ENCODE assay signal across 8 mouse cellular contexts in the genomic region with DNA sequence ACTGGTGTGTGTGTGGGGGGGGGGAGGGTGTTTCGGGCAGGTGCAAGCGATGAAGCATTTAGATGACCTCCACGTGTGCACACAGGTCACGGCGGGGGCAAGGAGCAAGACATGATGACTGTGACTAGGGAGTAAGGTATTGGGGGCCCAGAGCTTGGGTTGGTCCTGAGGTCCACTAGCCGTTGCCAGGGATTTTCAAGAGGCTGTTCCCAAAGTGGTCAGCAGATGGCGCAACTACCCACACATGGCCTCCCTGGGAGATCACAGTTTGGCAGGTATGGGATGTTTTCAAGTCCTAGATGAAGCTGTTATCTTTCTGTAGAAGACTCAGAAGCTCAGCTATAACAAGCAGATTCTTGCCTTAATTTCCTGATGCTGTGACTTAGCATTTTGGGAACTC. TPM values are rescaled to one million over a fixed set of nuclear protein-coding genes. Genes with fewer than 3 reads are reported as not detected.
DNase-seq lines count a peak whose midpoint lies in the region; ATAC-seq and TF ChIP-seq lines count a peak whose summit lies in the region.

No protein-coding gene starts in this region.

- 0 out of 2 replicates have a peak, but pooled peaks cover 2% of the 10 kb centered on the region for H3K9me3 ChIP-seq in intestine, embryonic 14.5 days (ENCODE audit: control insufficient read depth, low read length)
- H3K9me3 ChIP-seq in intestine, embryonic 15.5 days = no peaks in the 10 kb centered on the region
- no peaks in the 10 kb centered on the region for H3K9me3 ChIP-seq in E14TG2a.4 (ENCODE audit: low read length)

- peak; percentile 77 for TF ChIP-seq CTCF in E14TG2a.4 (conservative IDR thresholded peaks at IDR 0.05; ENCODE audit: low read length)
- TF ChIP-seq CTCF in brain, embryonic 14.5 days (IDR thresholded peaks at IDR 0.05; ENCODE audit: borderline replicate concordance, extremely low read depth, insufficient read depth, insufficient read length) = peak; percentile 94

- H3K9ac ChIP-seq in intestine, embryonic 14.5 days (ENCODE audit: low read length) = no peak overlapping the region
- H3K9ac ChIP-seq in intestine, embryonic 15.5 days = no peak overlapping the region

- ATAC-seq in intestine, embryonic 14.5 days (replicated peaks; ENCODE audit: low FRiP score, low TSS enrichment, low read depth) = no peak
- ATAC-seq in intestine, embryonic 15.5 days = no peak

- H3K27me3 ChIP-seq in intestine, embryonic 14.5 days (replicated peaks; ENCODE audit: control insufficient read depth, insufficient read depth, low read length) = peaks cover 3% of the 10 kb centered on the region; the same call in 1 of the 2 replicates
- H3K27me3 ChIP-seq in intestine, embryonic 15.5 days (replicated peaks) = no peaks in the 10 kb centered on the region
- H3K27me3 ChIP-seq in E14TG2a.4 (ENCODE audit: insufficient read depth, low read length) = peaks cover 8% of the 10 kb centered on the region

- H3K36me3 ChIP-seq in intestine, embryonic 14.5 days (ENCODE audit: control insufficient read depth, insufficient read depth, low read length) = peaks cover 6% of the 10 kb centered on the region
- peaks cover 1% of the 10 kb centered on the region for H3K36me3 ChIP-seq in intestine, embryonic 15.5 days
- peaks cover 14% of the 10 kb centered on the region for H3K36me3 ChIP-seq in E14TG2a.4 (ENCODE audit: insufficient read depth, low read length)

- DNase-seq in intestine, embryonic 14.5 days (ENCODE audit: low spot score) = peak; percentile 95
- DNase-seq in brain, embryonic 14.5 days (ENCODE audit: low read depth) = peak; percentile 83
- peak; percentile 72 to 74 for DNase-seq in frontal cortex, postnatal 36 days (ENCODE audit: low spot score in 2 of 2)
- peak; percentile 52 to 89 for DNase-seq in layer of hippocampus, postnatal 25 days (ENCODE audit: extremely low spot score in 1 of 2, low spot score in 1 of 2)
- peak; percentile 82 for DNase-seq in mesoderm, embryonic 11.5 days (ENCODE audit: low read depth, low spot score)
- DNase-seq in thymus, postnatal 14 days = peak; percentile 63

- WGBS in intestine, embryonic 14.5 days = 9% methylated on average over 7 of the region's 7 CpGs
- 15% methylated on average over 7 of the region's 7 CpGs for WGBS in intestine, embryonic 15.5 days

- H3K4me2 ChIP-seq in intestine, embryonic 14.5 days (ENCODE audit: low read length) = no peak overlapping the region
- H3K4me2 ChIP-seq in intestine, embryonic 15.5 days (replicated peaks) = no peak overlapping the region

- no peak overlapping the region for H3K4me3 ChIP-seq in intestine, embryonic 14.5 days (ENCODE audit: low read depth, low read length)
- no peak overlapping the region for H3K4me3 ChIP-seq in intestine, embryonic 15.5 days (replicated peaks)
- no peak overlapping the region for H3K4me3 ChIP-seq in E14TG2a.4 (replicated peaks; ENCODE audit: low read length)

- TF ChIP-seq POLR2A in brain, embryonic 14.5 days (IDR thresholded peaks at IDR 0.05; ENCODE audit: borderline replicate concordance, extremely low read depth, insufficient read depth, insufficient read length, poor library complexity, severe bottlenecking) = no peak

- H3K4me1 ChIP-seq in intestine, embryonic 14.5 days (replicated peaks; ENCODE audit: control insufficient read depth, insufficient read depth, low read length) = peaks cover 9% of the 10 kb centered on the region; the same call in 1 of the 2 replicates
- H3K4me1 ChIP-seq in intestine, embryonic 15.5 days (replicated peaks) = peaks cover 11% of the 10 kb centered on the region
- H3K4me1 ChIP-seq in E14TG2a.4 (replicated peaks; ENCODE audit: low read depth, low read length) = peaks cover 17% of the 10 kb centered on the region

- H3K27ac ChIP-seq in intestine, embryonic 14.5 days (ENCODE audit: low read depth) = no peak overlapping the region
- no peak overlapping the region for H3K27ac ChIP-seq in intestine, embryonic 15.5 days

RNA-seq across cellular contexts. Expression of gene Tprgl, which starts 2.8 kb away (rescaled TPM):
- 125 and 133 TPM in 2 replicates for polyA plus RNA-seq in intestine, embryonic 14.5 days (2014; fragmentation: Nextera tagmentation; extraction: Ambion mirVana)
- polyA plus RNA-seq in intestine, embryonic 15.5 days (2015; fragmentation: Nextera tagmentation; extraction: Ambion mirVana) = 102 and 110 TPM in 2 replicates
- 139 and 147 TPM in 2 replicates for polyA plus RNA-seq in brain, embryonic 14.5 days (2012; rRNA removed)
- total RNA-seq in layer of hippocampus, postnatal 25 days (2021) = 100 to 1,000 TPM; 170 to 189 TPM

RNA-seq across cellular contexts. Expression of gene Megf6, which starts 7.2 kb away (rescaled TPM):
- polyA plus RNA-seq in intestine, embryonic 14.5 days (2014; fragmentation: Nextera tagmentation; extraction: Ambion mirVana) = 16.1 and 17.1 TPM in 2 replicates
- polyA plus RNA-seq in intestine, embryonic 15.5 days (2015; fragmentation: Nextera tagmentation; extraction: Ambion mirVana) = 13.1 and 14.2 TPM in 2 replicates
- 12.4 and 21.0 TPM in 2 replicates for polyA plus RNA-seq in brain, embryonic 14.5 days (2012; rRNA removed)
- 1 to 10 TPM; 4.9 to 5.6 TPM for total RNA-seq in layer of hippocampus, postnatal 25 days (2021)

RNA-seq across cellular contexts. Expression of gene Wrap73, which starts 21.1 kb away (rescaled TPM):
- 32.7 and 37.4 TPM in 2 replicates for polyA plus RNA-seq in intestine, embryonic 14.5 days (2014; fragmentation: Nextera tagmentation; extraction: Ambion mirVana)
- polyA plus RNA-seq in intestine, embryonic 15.5 days (2015; fragmentation: Nextera tagmentation; extraction: Ambion mirVana) = 28.9 and 31.2 TPM in 2 replicates
- 42.5 and 64.5 TPM in 2 replicates for polyA plus RNA-seq in brain, embryonic 14.5 days (2012; rRNA removed)
- total RNA-seq in layer of hippocampus, postnatal 25 days (2021) = 10 to 100 TPM; 30.5 to 36.0 TPM

RNA-seq across cellular contexts. Expression of gene Trp73, which starts 23.3 kb away (rescaled TPM):
- polyA plus RNA-seq in intestine, embryonic 14.5 days (2014; fragmentation: Nextera tagmentation; extraction: Ambion mirVana) = 0.19 and 0.20 TPM in 2 replicates
- polyA plus RNA-seq in intestine, embryonic 15.5 days (2015; fragmentation: Nextera tagmentation; extraction: Ambion mirVana) = 0.13 and 0.33 TPM in 2 replicates
- polyA plus RNA-seq in brain, embryonic 14.5 days (2012; rRNA removed) = 3.0 and 3.6 TPM in 2 replicates
- 1 to 10 TPM; 2.4 to 3.1 TPM for total RNA-seq in layer of hippocampus, postnatal 25 days (2021)
